Mouse (Mus musculus) MEL (cell line): ENCODE data around the gene Trio. TPM values are rescaled to one million over a fixed set of nuclear protein-coding genes. Genes with fewer than 3 reads are reported as not detected.

ENCODE experiments used
- DNase-seq: peaks from one replicate; pipeline ENCODE4 v3.0.0; 2011; ENCODE audit warnings: low read depth, low spot score
- H3K27ac ChIP-seq: 2 replicates; pipeline ENCODE4 v1.5.1; 2012; ENCODE audit warnings: low read depth, mild to moderate bottlenecking, control low read depth, low read length, moderate library complexity; ENCODE audit not compliant: control insufficient read depth
- H3K27me3 ChIP-seq, 2 experiments: fragments of 150-350 bp in 1 of 2; sonication (generic) in 1 of 2; 2 replicates each; pipeline ENCODE4 v1.6.1; 2012; ENCODE audit warnings: low read length in 2 of 2, mild to moderate bottlenecking in 2 of 2, improper control_type of control experiment in 1 of 2, moderate library complexity in 1 of 2; ENCODE audit not compliant: insufficient read depth in 2 of 2, control insufficient read depth in 1 of 2
- H3K36me3 ChIP-seq, 2 experiments: 2 replicates each; pipeline ENCODE4 v1.6.1; 2012 to 2014; ENCODE audit warnings: low read length in 2 of 2, improper control_type of control experiment in 1 of 2, inconsistent platforms in 1 of 2, mild to moderate bottlenecking in 1 of 2; ENCODE audit not compliant: insufficient read depth in 2 of 2, control insufficient read depth in 1 of 2
- H3K4me1 ChIP-seq, 2 experiments: fragments of 150-350 bp in 1 of 2; sonication (generic) in 1 of 2; 2 replicates each; pipeline ENCODE4 v1.6.1; 2012; ENCODE audit warnings: low read length in 2 of 2, improper control_type of control experiment in 1 of 2, mild to moderate bottlenecking in 1 of 2; ENCODE audit not compliant: insufficient read depth in 2 of 2, control insufficient read depth in 1 of 2
- H3K4me3 ChIP-seq, 2 experiments: fragments of 150-350 bp in 1 of 2; sonication (generic) in 1 of 2; 2 replicates each; pipeline ENCODE4 v1.5.1; 2012; ENCODE audit warnings: low read depth in 2 of 2, low read length in 2 of 2, mild to moderate bottlenecking in 2 of 2, moderate library complexity in 2 of 2, control low read depth in 1 of 2, improper control_type of control experiment in 1 of 2; ENCODE audit not compliant: control insufficient read depth in 1 of 2, insufficient read depth in 1 of 2
- H3K79me2 ChIP-seq: 2 replicates; pipeline ENCODE4 v1.6.1; 2012; ENCODE audit warnings: mild to moderate bottlenecking, low read length, moderate library complexity; ENCODE audit not compliant: control insufficient read depth, poor library complexity, insufficient read depth
- H3K9ac ChIP-seq: 2 replicates; pipeline ENCODE4 v1.6.1; 2012; ENCODE audit warnings: low read depth, mild to moderate bottlenecking, control low read depth, low read length, moderate library complexity; ENCODE audit not compliant: control insufficient read depth, poor library complexity, severe bottlenecking
- H3K9me3 ChIP-seq: fragments of 150-350 bp; sonication (generic); replicated peaks from 2 replicates; pipeline ENCODE4 v1.6.1; 2012; ENCODE audit warnings: mild to moderate bottlenecking, low read length, improper control_type of control experiment, moderate library complexity; ENCODE audit not compliant: insufficient read depth
- EP300 ChIP-seq, 2 experiments: IDR thresholded peaks; 2 replicates each; pipeline ENCODE4 v1.6.1; 2011; ENCODE audit warnings: improper control_type of control experiment in 2 of 2, low read length in 2 of 2, low read depth in 1 of 2, mild to moderate bottlenecking in 1 of 2
- HCFC1 ChIP-seq: IDR thresholded peaks from 2 replicates; pipeline ENCODE4 v1.6.1; 2012; ENCODE audit warnings: low read depth, mild to moderate bottlenecking, inconsistent platforms, low read length, improper control_type of control experiment, moderate library complexity
- KAT2A ChIP-seq: conservative IDR thresholded peaks from 2 replicates; pipeline ENCODE4 v1.6.1; 2012; ENCODE audit warnings: low read depth, low read length, improper control_type of control experiment, inconsistent platforms
- MAX ChIP-seq: IDR thresholded peaks from 2 replicates; pipeline ENCODE4 v1.6.1; 2011; ENCODE audit warnings: low read length, improper control_type of control experiment
- MEF2A ChIP-seq: IDR thresholded peaks from 2 replicates; pipeline ENCODE4 v1.6.1; 2014; ENCODE audit warnings: low read depth, mild to moderate bottlenecking, inconsistent platforms, low read length, improper control_type of control experiment; ENCODE audit not compliant: poor library complexity, insufficient replicate concordance, severe bottlenecking; ENCODE audit errors: extremely low read depth
- NELFE ChIP-seq: IDR thresholded peaks from 2 replicates; pipeline ENCODE4 v1.6.1; 2011; ENCODE audit warnings: low read depth, low read length, improper control_type of control experiment
- POLR2AphosphoS2 ChIP-seq: IDR thresholded peaks from 2 replicates; pipeline ENCODE4 v1.6.1; 2011; ENCODE audit warnings: low read length, improper control_type of control experiment
- POLR2AphosphoS5 ChIP-seq: IDR thresholded peaks from 2 replicates; pipeline ENCODE4 v1.6.1; 2012; ENCODE audit warnings: low read depth, borderline replicate concordance, mild to moderate bottlenecking, inconsistent platforms, low read length, moderate library complexity, mixed read lengths
- SIN3A ChIP-seq: IDR thresholded peaks from 2 replicates; pipeline ENCODE4 v1.6.1; 2012; ENCODE audit warnings: low read length, improper control_type of control experiment, inconsistent platforms
- SMC3 ChIP-seq: IDR thresholded peaks from 2 replicates; pipeline ENCODE4 v1.6.1; 2011; ENCODE audit warnings: low read depth, low read length, improper control_type of control experiment
- TAL1 ChIP-seq: IDR thresholded peaks from 2 replicates; pipeline ENCODE4 v1.6.1; 2012; ENCODE audit warnings: mild to moderate bottlenecking, inconsistent platforms, low read length, moderate library complexity, mixed read lengths
- TCF12 ChIP-seq: IDR thresholded peaks from 2 replicates; pipeline ENCODE4 v1.6.1; 2014; ENCODE audit warnings: low read depth, mild to moderate bottlenecking, inconsistent platforms, low read length, improper control_type of control experiment, moderate library complexity
- USF1 ChIP-seq: IDR thresholded peaks from 2 replicates; pipeline ENCODE4 v1.6.1; 2014; ENCODE audit warnings: low read depth, mild to moderate bottlenecking, inconsistent platforms, low read length, improper control_type of control experiment, moderate library complexity
- USF2 ChIP-seq, 2 experiments: IDR thresholded peaks; 2 replicates each; pipeline ENCODE4 v1.6.1; 2011 to 2012; ENCODE audit warnings: improper control_type of control experiment in 2 of 2, low read length in 2 of 2, borderline replicate concordance in 1 of 2, inconsistent platforms in 1 of 2, low read depth in 1 of 2, mild to moderate bottlenecking in 1 of 2; ENCODE audit not compliant: insufficient read depth in 1 of 2
- ZC3H11A ChIP-seq: IDR thresholded peaks from 2 replicates; pipeline ENCODE4 v1.6.1; 2012; ENCODE audit warnings: low read depth, mild to moderate bottlenecking, inconsistent platforms, low read length, improper control_type of control experiment
- ZKSCAN1 ChIP-seq: IDR thresholded peaks from 2 replicates; pipeline ENCODE4 v1.6.1; 2012; ENCODE audit warnings: low read depth, mild to moderate bottlenecking, inconsistent platforms, low read length, improper control_type of control experiment, moderate library complexity
- polyA plus RNA-seq, 2 experiments: library from polyadenylated mRNA; stranded (reverse) in 1 of 2; unstranded in 1 of 2; fragments of >175 nt in 1 of 2; fragments of >200 nt in 1 of 2; gene quantifications; 2 replicates each; pipeline versions ENCODE4 v1.2.1 to v1.2.4; 2012; ENCODE audit warnings: low replicate concordance in 2 of 2, low read depth in 1 of 2; ENCODE audit not compliant: insufficient read length in 2 of 2, insufficient read depth in 1 of 2, missing spikeins in 1 of 2
- total RNA-seq: library from RNA; depleted of rRNA; stranded (reverse); fragments of 300-350 nt; gene quantifications from 2 replicates; pipeline ENCODE4 v1.2.3, GENCODE M21; 2012

Gene Trio
- total and polyA plus RNA-seq, 3 experiments: 0.91 to 1.1 TPM; not detected in 1

GRCm38 (mm10) chr15:28051811-28052210 lies 26.2 kb upstream of the Trio start:
- TF ChIP-seq POLR2AphosphoS5: no peak
- no peak for TF ChIP-seq TAL1
- TF ChIP-seq NELFE: no peak
- TF ChIP-seq POLR2AphosphoS2: no peak
- no peak for TF ChIP-seq MAX
- no peaks in the 10 kb centered on the region for H3K4me1 ChIP-seq
- no peak for DNase-seq
- no peaks in the 10 kb centered on the region for H3K79me2 ChIP-seq
- H3K4me3 ChIP-seq: no peak overlapping the region
- H3K9ac ChIP-seq: no peak overlapping the region
- no peaks in the 10 kb centered on the region for H3K9me3 ChIP-seq
- H3K27me3 ChIP-seq: no peaks in the 10 kb centered on the region
- H3K36me3 ChIP-seq: no peaks in the 10 kb centered on the region
- H3K27ac ChIP-seq: no peak overlapping the region

GRCm38 (mm10) chr15:28051104-28051625 lies 25.5 kb upstream of the Trio start:
- no peak overlapping the region for H3K27ac ChIP-seq
- H3K4me1 ChIP-seq: no peaks in the 10 kb centered on the region
- no peak overlapping the region for H3K9ac ChIP-seq
- no peaks in the 10 kb centered on the region for H3K9me3 ChIP-seq
- DNase-seq: no peak
- TF ChIP-seq SIN3A (no peak), SMC3 (no peak), USF1 (no peak), ZKSCAN1 (no peak), POLR2AphosphoS2 (no peak), MEF2A (no peak), EP300 (IDR thresholded peaks at IDR 0.05; ENCODE audit: low read depth in 1 of 2, low read length in 2 of 2) (no peak), TAL1 (no peak), TCF12 (no peak), MAX (no peak), ZC3H11A (no peak), USF2 (IDR thresholded peaks at IDR 0.05; ENCODE audit: borderline replicate concordance in 1 of 2, insufficient read depth in 1 of 2, low read depth in 1 of 2, low read length in 2 of 2) (no peak), KAT2A (no peak), HCFC1 (no peak)
- no peak overlapping the region for H3K4me3 ChIP-seq
- no peaks in the 10 kb centered on the region for H3K79me2 ChIP-seq
- no peaks in the 10 kb centered on the region for H3K36me3 ChIP-seq
- no peaks in the 10 kb centered on the region for H3K27me3 ChIP-seq
